Mouse (Mus musculus): ENCODE measurements around the gene Zfp821. TPM values are rescaled to one million over a fixed set of nuclear protein-coding genes. Genes with fewer than 3 reads are reported as not detected.

Zfp821 gene
- total RNA-seq (2017): 4.3 and 7.5 TPM in 2 replicates

GRCm38 (mm10) chr8:109705320-109706075, at the start of gene Zfp821:
Zfp821 (plus strand) TSS chr8:109705546.
- ATAC-seq (replicated peaks; ENCODE audit: low read depth, poor library complexity, severe bottlenecking): peak; percentile 70

GRCm38 (mm10) chr8:109656860-109657259, 48.5 kb upstream of the Zfp821 start:
- ATAC-seq (replicated peaks; ENCODE audit: low read depth, poor library complexity, severe bottlenecking): no peak

DNA sequence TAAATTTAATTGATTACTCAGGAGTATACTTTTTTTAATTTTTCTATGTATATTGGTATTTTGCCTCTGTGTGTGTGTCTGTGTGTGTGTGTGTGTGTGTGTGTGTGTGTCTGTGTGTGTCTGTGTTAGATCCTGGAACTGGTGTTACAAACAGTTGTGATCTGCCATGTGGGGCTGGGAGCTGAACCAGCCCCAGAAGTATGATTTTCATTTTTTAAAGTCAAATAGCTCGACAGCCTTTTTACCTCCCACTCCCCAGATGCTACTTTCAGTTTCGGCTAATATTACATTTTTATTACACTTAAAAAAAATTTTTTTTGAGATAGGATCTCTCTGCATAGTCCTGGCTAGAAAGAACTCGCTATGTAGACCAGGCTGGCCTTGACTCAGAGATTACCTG, 43.0 kb upstream of the Zfp821 start:
- ATAC-seq (replicated peaks; ENCODE audit: low read depth, poor library complexity, severe bottlenecking): no peak

DNA sequence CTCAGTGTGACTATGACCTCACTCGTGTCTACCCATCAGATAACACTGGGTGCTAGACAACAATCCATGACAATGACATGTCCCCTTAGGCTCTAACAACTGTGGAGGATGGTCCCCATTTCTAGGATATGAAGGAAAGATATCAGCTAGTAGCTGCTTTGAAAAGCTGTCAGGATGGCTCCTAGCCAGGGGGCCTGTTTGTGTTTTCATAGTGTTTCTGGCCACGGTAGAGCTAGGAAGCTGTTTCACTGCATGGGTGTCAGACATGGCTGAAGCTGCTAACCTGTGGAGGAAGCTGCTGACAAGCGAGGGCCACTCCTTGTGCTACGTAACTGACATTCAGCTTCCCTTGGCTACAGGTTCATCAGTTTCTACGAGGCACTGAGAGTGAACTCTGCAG, 38.7 kb upstream of the Zfp821 start:
- no peak for ATAC-seq (replicated peaks; ENCODE audit: low read depth, poor library complexity, severe bottlenecking)

GRCm38 (mm10) chr8:109672656-109673055, 32.7 kb upstream of the Zfp821 start:
- ATAC-seq (replicated peaks; ENCODE audit: low read depth, poor library complexity, severe bottlenecking): no peak

DNA sequence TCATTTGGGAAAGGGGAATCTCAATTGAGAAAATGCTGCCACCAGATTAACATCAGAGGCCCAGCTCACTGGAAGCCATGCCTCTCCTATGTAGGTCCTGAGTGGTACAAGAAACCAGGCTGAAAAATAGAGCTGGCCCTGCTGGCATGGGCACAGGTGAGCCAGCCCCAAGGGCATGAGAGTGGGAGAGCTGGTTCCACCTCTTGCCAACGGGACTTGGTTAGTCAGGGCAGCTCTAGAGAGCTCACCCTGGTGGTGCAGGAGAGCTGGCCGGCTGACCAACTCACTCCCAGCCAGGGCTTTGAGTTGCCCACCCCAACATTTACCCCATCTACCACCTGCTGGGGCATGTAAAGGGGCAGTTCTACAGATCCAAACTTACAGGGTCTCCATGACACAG, 31.8 kb upstream of the Zfp821 start:
- ATAC-seq (replicated peaks; ENCODE audit: low read depth, poor library complexity, severe bottlenecking): no peak

DNA sequence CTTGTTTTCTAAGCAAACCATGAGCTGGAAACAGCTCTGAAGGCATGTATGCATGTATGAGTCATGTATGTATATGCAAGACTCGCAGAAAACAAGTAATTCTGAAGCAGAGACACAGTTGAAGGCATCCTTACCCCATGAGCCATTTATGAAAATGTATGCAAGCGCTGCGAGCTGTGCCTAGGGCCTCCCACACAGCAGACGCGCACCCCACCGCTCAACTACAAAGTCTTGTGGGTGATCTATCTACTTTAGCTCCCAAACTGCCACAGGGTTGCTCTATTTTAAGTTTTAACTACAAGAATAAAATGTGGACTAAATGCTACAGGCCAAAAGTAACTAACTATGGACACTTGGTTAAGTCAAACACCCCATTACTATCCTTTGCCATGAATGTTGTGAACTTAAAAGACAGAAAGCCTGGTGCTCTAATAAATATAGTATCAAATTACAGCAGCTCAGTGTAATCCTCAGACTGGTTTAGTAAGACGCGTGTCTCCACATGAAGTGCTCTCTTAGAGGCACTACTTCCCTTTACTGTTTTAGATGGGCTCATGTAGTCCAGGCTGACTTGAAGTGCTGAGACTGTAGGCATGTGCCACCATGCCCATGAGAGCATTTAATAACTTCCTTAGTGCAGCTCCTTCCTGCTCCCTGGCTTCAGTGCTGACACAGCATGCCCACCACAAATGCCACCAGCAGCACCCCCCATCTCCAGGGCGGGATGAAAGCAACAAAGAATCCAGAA, 29.3 kb upstream of the Zfp821 start:
- ATAC-seq (replicated peaks; ENCODE audit: low read depth, poor library complexity, severe bottlenecking): no peak

- ATAC-seq (replicated peaks; ENCODE audit: low read depth, poor library complexity, severe bottlenecking): no peak
Observed at GRCm38 (mm10) chr8:109681535-109681934, 23.8 kb upstream of the Zfp821 start.

- ATAC-seq (replicated peaks; ENCODE audit: low read depth, poor library complexity, severe bottlenecking): peak; percentile 71
Observed at GRCm38 (mm10) chr8:109682120-109682519, 23.2 kb upstream of the Zfp821 start.

DNA sequence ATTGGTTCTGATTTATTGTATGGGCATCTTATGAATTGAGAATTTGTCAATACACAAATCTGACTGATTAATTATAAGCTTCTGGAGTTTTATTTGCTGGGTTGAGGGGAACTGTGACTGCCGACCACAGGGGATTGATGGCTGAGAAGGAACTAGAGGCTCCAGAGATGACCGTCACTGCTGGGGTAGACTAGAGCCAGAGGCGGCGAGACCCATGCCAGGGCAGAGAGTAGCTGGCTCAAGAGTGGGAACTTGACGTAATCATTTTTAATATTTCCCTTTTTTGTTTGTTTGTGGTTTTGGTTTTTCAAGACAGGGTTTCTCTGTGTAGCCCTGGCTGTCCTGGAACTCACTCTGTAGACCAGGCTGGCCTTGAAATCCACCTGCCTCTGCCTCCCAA, 18.1 kb upstream of the Zfp821 start:
- peak; percentile 63 for ATAC-seq (replicated peaks; ENCODE audit: low read depth, poor library complexity, severe bottlenecking)

DNA sequence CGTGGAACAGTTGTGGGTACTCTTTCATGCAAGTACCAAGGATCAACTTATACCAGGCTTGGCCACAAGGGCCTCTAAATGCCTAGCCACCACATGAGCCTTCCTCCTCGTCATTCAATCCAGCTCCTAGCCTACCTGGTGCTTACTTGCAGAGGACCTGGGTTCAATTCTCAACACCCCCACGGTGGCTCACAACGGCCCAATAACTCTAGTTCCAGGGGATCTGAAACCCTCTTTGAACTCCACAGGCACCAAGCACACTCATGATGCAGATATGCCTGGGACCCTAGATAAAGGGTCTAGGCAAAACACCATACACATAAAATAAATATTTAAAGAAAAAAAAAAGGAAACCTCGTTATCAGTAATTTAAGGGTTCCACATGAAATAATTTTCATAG, 13.6 kb upstream of the Zfp821 start:
- peak; percentile 31; the same call in 1 of the 2 replicates for ATAC-seq (replicated peaks; ENCODE audit: low read depth, poor library complexity, severe bottlenecking)

GRCm38 (mm10) chr8:109692443-109693145, 12.8 kb upstream of the Zfp821 start:
- ATAC-seq (replicated peaks; ENCODE audit: low read depth, poor library complexity, severe bottlenecking): peak; percentile 53

DNA sequence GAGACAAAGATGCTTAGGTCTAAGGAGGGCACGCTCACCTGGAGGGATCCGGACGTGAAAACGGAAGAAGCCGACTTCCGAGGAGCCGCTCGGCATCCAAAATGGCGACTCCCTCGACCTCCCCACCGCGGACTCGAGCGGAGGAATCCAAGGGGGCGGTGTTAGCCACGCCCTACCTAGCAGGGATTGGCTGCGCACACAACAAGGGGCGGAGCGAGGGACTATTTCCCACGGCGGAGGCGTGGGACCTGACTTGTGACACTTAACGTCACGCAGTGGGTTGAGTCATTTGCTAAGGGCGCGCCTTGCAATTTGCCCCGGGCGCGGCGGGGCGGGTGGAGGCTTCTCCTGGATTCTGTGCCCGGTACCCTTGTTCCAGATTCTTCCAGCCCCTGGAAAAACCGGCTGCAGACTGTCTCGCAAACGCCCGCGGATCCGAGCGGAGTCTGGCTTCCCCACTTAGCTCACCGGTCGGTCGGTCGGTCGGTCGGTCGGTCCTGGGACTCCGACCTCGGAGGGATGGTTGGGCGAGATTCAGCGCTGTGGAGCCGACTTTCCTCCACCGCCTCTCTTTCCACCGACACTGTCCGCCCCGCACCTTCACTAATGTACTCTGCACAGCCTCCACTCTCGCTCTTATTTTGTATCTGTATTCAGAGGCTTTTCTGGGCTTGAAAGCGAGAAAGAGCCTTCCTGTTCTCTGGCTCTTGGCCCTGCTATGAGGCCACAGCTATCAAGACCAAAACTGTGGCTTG, 12.0 kb upstream of the Zfp821 start, which contains the start of gene Ist1:
Gene Ist1, minus strand, starts transcription at position 115 of the 755 bp plus-strand sequence.
- ATAC-seq (replicated peaks; ENCODE audit: low read depth, poor library complexity, severe bottlenecking): peak; percentile 94

DNA sequence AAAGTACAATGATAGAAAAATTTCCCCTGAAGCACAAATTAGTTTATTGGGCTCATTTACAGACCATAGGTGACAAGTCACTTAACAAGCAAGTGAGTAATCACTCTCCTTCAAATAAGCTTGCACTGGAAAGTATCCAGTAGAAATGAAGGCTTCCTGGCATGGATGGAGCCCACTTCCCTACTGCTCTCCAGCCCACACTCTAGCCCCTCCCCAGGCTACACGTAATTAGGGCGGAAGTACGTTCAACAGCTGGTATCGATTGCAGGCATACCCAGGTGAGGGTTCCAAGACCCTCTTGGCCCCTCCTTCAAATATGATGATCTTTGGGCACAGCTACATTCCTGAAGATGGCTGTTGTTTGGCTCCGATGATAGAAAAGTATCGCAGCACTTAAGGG, 11.2 kb upstream of the Zfp821 start:
- no peak for ATAC-seq (replicated peaks; ENCODE audit: low read depth, poor library complexity, severe bottlenecking)

GRCm38 (mm10) chr8:109697754-109698153, 7.6 kb upstream of the Zfp821 start:
- ATAC-seq (replicated peaks; ENCODE audit: low read depth, poor library complexity, severe bottlenecking): no peak

DNA sequence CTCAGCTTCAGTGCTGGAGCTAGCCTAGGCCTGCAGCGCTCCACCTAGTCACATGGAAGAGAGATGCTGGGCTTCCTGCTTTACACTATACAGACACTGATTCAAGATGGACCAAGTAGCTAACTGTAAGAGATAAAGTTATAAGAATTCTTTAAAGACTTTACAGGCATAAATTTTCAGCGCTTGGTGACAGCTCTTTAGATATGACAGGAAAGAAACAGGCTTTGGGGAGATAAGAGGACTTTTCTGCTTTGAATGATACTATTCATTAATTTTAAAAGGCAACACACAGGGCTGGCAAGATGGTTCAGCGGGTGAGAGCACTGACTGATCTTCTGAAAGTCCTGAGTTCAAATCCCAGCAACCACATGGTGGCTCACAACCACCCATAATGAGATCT, 6.9 kb upstream of the Zfp821 start:
- ATAC-seq (replicated peaks; ENCODE audit: low read depth, poor library complexity, severe bottlenecking): no peak

- ATAC-seq (replicated peaks; ENCODE audit: low read depth, poor library complexity, severe bottlenecking): peak; percentile 55
Observed at GRCm38 (mm10) chr8:109704565-109705319, 604 bp upstream of the Zfp821 start.

GRCm38 (mm10) chr8:109706076-109706873, 929 bp downstream of the Zfp821 start:
- ATAC-seq (replicated peaks; ENCODE audit: low read depth, poor library complexity, severe bottlenecking): no peak

- ATAC-seq (replicated peaks; ENCODE audit: low read depth, poor library complexity, severe bottlenecking): peak; percentile 76
Observed at GRCm38 (mm10) chr8:109706874-109707237, 1.5 kb downstream of the Zfp821 start.

Data from common myeloid progenitor, adult 5-6 weeks (primary cell).